Mouse (Mus musculus): Measurements from ENCODE around the gene Trim10.

DNA sequence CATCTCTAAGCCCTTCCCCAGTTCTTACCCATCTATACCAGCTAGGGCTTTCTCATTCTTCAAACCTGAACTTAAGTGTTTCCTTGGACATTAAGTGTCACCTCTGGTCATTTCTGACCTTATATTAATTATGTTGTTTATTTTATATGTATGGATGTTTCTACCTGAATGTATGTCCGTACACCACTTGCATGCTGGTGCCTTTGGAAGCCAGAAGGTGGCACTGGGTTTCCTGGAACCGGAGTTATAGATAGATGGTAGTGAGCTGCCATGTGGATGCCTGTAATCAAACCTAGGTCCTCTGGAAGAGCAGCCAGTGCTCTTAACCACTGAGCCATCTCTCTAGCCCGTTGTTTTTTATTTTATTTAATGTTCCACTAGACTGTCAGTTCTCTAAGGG is 13.9 kb upstream of the Trim10 start:
- TF ChIP-seq CTCF (IDR thresholded peaks at IDR 0.05; ENCODE audit: control insufficient read depth, insufficient read depth, low read length) (no peak), POLR2A (IDR thresholded peaks at IDR 0.05; ENCODE audit: borderline replicate concordance, control insufficient read depth, low read depth, low read length) (no peak)

Measured in bone marrow, adult 2 months (tissue).